Mouse (Mus musculus): ENCODE data around the gene Tbl1x.

DNA sequence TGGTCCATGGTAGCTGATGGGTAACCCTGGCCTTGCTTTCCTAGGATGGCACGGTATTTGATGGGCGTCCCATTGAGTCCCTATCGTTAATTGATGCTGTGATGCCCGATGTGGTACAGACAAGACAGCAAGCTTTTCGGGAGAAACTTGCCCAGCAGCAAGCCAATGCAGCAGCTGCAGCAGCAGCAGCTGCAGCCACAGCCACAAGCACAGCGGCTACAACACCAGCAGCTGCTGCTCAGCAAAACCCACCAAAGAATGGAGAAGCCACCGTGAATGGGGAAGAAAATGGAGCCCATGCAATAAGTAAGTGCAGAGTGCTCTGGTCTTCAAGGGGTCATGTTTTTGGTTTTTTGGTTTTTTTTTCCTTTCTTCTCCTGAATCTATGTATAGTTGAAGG lies 135.4 kb downstream of the Tbl1x start:
- TF ChIP-seq CTCF (IDR thresholded peaks at IDR 0.05; ENCODE audit: extremely low read depth, insufficient read depth, insufficient read length, insufficient replicate concordance) (no peak), POLR2A (IDR thresholded peaks at IDR 0.05; ENCODE audit: low read depth, low read length) (no peak)

All from spleen, adult 2 months (tissue).